Mouse (Mus musculus) mouse trophoblast stem cell (cell line): ENCODE measurements around the gene Onecut3.

Source experiments
- in situ Hi-C, 2 experiments: fragments of 300-500 bp; cut with MseI, MboI; formaldehyde crosslinking; loops; 2 replicates in 1 of 2; 3 replicates in 1 of 2; pipeline ENCODE4 v1.15.1; 2025

Onecut3 gene

GRCm38 (mm10) chr10:80503599-80504220, 9.1 kb downstream of the Onecut3 start:
- in situ Hi-C loops = no loop called here

- in situ Hi-C loops = loop anchor here (5.0 kb wide), 1 partner anchor 57 kb away; no protein-coding TSS in a partner anchor
Observed at GRCm38 (mm10) chr10:80504724-80505123, 10.1 kb downstream of the Onecut3 start.

- in situ Hi-C loops = loop anchor here (5.0 kb wide), 1 partner anchor 59 kb away; no protein-coding TSS in a partner anchor
Observed at GRCm38 (mm10) chr10:80506222-80506621, 11.6 kb downstream of the Onecut3 start.

- in situ Hi-C loops = loop anchor here (5.0 kb wide), 1 partner anchor 62 kb away; no protein-coding TSS in a partner anchor
Observed at GRCm38 (mm10) chr10:80509412-80510272, 15.0 kb downstream of the Onecut3 start.

GRCm38 (mm10) chr10:80510273-80510660, 15.6 kb downstream of the Onecut3 start:
- in situ Hi-C loops = no loop called here

GRCm38 (mm10) chr10:80513739-80514138, 19.1 kb downstream of the Onecut3 start:
- in situ Hi-C loops = no loop called here

GRCm38 (mm10) chr10:80519287-80519686, 24.7 kb downstream of the Onecut3 start:
- in situ Hi-C loops = no loop called here

- in situ Hi-C loops = no loop called here
Observed at GRCm38 (mm10) chr10:80523299-80523698, 28.7 kb downstream of the Onecut3 start.

GRCm38 (mm10) chr10:80526172-80526571, 31.5 kb downstream of the Onecut3 start:
- in situ Hi-C loops = no loop called here

- in situ Hi-C loops = no loop called here
Observed at GRCm38 (mm10) chr10:80532783-80533182, 38.1 kb downstream of the Onecut3 start.

GRCm38 (mm10) chr10:80533704-80534103, 39.1 kb downstream of the Onecut3 start:
- in situ Hi-C loops = no loop called here

GRCm38 (mm10) chr10:80535071-80535470, 40.4 kb downstream of the Onecut3 start:
- in situ Hi-C loops = no loop called here

- in situ Hi-C loops = no loop called here
Observed at GRCm38 (mm10) chr10:80535711-80536110, 41.1 kb downstream of the Onecut3 start.

GRCm38 (mm10) chr10:80538180-80538579, 43.5 kb downstream of the Onecut3 start:
- in situ Hi-C loops = no loop called here

- in situ Hi-C loops = no loop called here
Observed at GRCm38 (mm10) chr10:80538710-80539394, 44.2 kb downstream of the Onecut3 start, which contains the start of gene Atp8b3. Gene Atp8b3, minus strand, starts transcription at chr10:80539124.

GRCm38 (mm10) chr10:80539493-80539892, 44.9 kb downstream of the Onecut3 start:
- in situ Hi-C loops = no loop called here

- in situ Hi-C loops = no loop called here
Observed at GRCm38 (mm10) chr10:80543873-80544272, 49.2 kb downstream of the Onecut3 start.

- in situ Hi-C loops = no loop called here
Observed at GRCm38 (mm10) chr10:80545590-80545989, 51.0 kb downstream of the Onecut3 start.

GRCm38 (mm10) chr10:80546945-80547344, 52.3 kb downstream of the Onecut3 start:
- in situ Hi-C loops = no loop called here

GRCm38 (mm10) chr10:80547539-80547938, 52.9 kb downstream of the Onecut3 start:
- in situ Hi-C loops = no loop called here

- in situ Hi-C loops = no loop called here
Observed at GRCm38 (mm10) chr10:80548428-80549006, 53.9 kb downstream of the Onecut3 start.

- in situ Hi-C loops = no loop called here
Observed at GRCm38 (mm10) chr10:80549279-80549678, 54.6 kb downstream of the Onecut3 start.
